Mouse (Mus musculus) megakaryocyte-erythroid progenitor cell, adult 5-6 weeks (primary cell): ENCODE measurements at regions not wholly inside any gene's neighbourhood (a gene's known extent, or its start where the extent isn't known, plus 50 kb on each side); places are given as distances from the start of the nearest gene placed in this dataset.
"Not testable (repeated sequence)": the region's sequence is repeated elsewhere in the genome, so short reads cannot be mapped to it uniquely, and the experiment has no call there.

ENCODE experiments used
- ATAC-seq: replicated peaks from 2 replicates; pipeline ENCODE4 v1.8.0; 2016; ENCODE audit warnings: mild to moderate bottlenecking, inconsistent platforms; ENCODE audit not compliant: severe bottlenecking, poor library complexity, low FRiP score, low TSS enrichment

GRCm38 (mm10) chrX:114314586-114314985 lies 159.5 kb upstream of the Klhl4 start:
- no peak for ATAC-seq

DNA sequence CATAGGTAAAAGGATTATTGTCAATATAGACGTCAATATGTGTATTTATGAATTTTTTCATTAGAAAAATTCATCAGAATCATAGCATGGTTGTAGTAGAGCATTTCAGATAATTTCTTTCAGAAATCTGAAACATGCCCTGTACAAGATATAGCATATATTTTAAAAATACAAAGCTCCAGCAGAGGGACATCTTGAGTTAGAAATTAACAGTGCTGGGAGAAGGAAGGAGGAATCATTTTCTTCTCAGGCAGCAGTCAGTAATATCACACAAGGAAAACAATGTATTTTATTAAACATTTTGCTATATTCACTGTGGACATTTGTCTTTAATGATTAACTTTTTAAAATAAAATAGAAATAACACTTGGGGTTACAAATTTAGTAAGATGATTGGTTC lies 149.8 kb upstream of the Klhl4 start:
- no peak for ATAC-seq

- not testable (repeated sequence) for ATAC-seq
These were observed 138.0 kb upstream of the Klhl4 start for GRCm38 (mm10) chrX:114336151-114336550.

- ATAC-seq = peak; percentile 89
These were observed 114.9 kb upstream of the Klhl4 start for GRCm38 (mm10) chrX:114359240-114359639.
